Mouse (Mus musculus): Measurements from ENCODE around the gene Nell2. TPM values are rescaled to one million over a fixed set of nuclear protein-coding genes. Genes with fewer than 3 reads are reported as not detected.
A peak's percentile ranks its signal among the peaks of the same experiment; 100 is the strongest.
"Not testable (repeated sequence)": the region's sequence is repeated elsewhere in the genome, so short reads cannot be mapped to it uniquely, and the experiment has no call there.

Gene Nell2
- polyA plus RNA-seq, 1 experiment from 2014 or later: 1.8 TPM

DNA sequence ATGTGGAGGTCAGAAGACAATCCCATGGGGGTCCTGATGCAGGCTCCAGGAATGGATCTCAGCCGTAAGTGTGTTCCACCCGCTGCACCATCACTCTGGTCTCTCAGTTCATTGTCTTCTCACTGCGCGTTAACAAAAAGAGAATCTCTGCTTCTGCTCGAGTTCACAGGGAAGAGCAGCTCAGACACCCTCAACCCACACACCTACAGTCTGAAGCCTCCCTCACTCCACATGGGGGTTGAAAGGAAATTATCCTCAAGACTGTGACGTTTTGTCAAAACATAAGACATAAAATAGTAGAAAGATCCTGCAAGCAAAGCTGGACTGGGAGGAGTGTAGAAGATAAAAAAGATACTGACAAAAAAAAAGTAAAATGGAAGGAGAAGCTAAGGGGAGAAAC, 6.3 kb upstream of the Nell2 start:
- ATAC-seq (replicated peaks; ENCODE audit: low FRiP score): no peak
- Histone ChIP-seq H3K4me1 (replicated peaks; ENCODE audit: control insufficient read depth, insufficient read depth, low read length) (no peaks in the 10 kb centered on the region), H3K4me2 (no peak overlapping the region), H3K9me3 (ENCODE audit: control insufficient read depth, low read length) (no peaks in the 10 kb centered on the region), H3K27me3 (replicated peaks; ENCODE audit: control insufficient read depth, insufficient read depth, low read length) (no peaks in the 10 kb centered on the region), H3K4me3 (ENCODE audit: low read depth, low read length) (no peak overlapping the region), H3K36me3 (ENCODE audit: control insufficient read depth, insufficient read depth, low read length) (no peaks in the 10 kb centered on the region), H3K9ac (ENCODE audit: low read depth, low read length) (no peak overlapping the region), H3K27ac (ENCODE audit: low read depth, low read length) (no peak overlapping the region)
- WGBS: 69% methylated on average over 6 of the region's 6 CpGs
- DNase-seq (ENCODE audit: low spot score): no peak

DNA sequence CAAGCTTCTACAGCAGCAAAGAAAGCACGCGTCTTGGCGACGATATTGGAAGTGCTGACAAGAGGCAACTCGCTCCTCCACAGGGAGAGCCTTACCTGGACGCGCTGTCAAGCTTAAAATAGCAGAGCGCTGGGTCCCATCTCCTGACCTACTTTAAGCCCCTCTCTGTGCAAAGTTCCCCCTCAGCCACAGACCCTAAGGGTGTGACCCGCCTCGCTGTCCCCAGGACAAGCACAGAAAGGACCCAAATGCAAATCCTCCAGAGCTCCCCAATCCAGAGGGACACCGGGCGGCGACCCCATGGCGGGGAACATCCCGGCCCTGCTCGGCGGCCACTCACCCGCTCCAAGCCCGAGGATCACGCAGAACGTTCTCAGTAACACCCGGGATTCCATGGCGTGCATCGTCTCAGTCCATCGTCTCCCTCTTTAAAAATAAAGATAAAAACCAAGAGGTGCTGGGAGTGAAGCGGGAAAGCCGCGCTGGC, 855 bp downstream of the Nell2 start:
- Histone ChIP-seq H3K27me3 (replicated peaks; ENCODE audit: control insufficient read depth, insufficient read depth, low read length) (peaks cover 34% of the 10 kb centered on the region), H3K9me3 (ENCODE audit: control insufficient read depth, low read length) (no peaks in the 10 kb centered on the region), H3K9ac (ENCODE audit: low read depth, low read length) (no peak overlapping the region), H3K4me2 (peak overlapping the region; percentile 71), H3K4me1 (replicated peaks; ENCODE audit: control insufficient read depth, insufficient read depth, low read length) (no peaks in the 10 kb centered on the region; the same call in 1 of the 2 replicates), H3K4me3 (ENCODE audit: low read depth, low read length) (peak overlapping the region; percentile 51), H3K27ac (ENCODE audit: low read depth, low read length) (no peak overlapping the region), H3K36me3 (ENCODE audit: control insufficient read depth, insufficient read depth, low read length) (no peaks in the 10 kb centered on the region)
- WGBS: 2% methylated on average over 28 of the region's 28 CpGs
- ATAC-seq (replicated peaks; ENCODE audit: low FRiP score): no peak
- DNase-seq (ENCODE audit: low spot score): no peak

DNA sequence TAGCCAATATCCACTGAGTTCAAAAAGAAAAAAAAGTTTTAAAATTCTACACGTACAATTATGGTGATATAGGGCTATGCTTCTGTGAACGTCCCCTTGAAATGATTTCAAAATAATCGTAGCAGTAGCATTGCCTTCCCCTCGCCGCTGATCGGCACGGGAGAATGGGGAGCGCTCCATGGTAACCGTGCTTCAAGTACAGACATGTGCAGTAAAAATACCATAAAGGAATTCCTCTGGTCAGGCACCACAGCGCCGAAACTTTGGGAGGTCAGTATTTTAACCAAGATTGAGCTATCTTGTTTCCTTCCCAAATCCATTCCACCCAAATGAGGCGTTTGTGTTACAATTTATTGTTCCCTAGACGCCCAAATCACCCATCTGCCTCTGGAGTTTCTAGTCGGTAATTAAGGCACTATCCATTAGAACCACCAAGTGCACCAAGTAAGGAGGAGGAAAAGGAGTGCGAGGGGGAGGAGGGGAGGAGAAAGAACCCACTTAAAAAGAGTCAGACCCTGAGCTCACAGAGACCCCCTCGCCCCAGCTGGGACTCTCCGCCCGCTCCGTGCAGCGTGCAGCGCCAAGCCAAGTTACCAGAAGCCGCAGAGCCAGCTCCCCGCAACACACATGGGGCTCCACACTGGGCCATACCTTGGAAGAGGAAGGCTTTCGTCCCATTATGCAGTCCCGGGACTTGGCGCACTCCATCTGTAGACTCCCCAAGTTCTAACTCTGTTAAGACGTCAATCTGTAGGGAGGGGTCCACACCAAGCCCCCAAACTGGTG, 1.5 kb downstream of the Nell2 start:
- Histone ChIP-seq H3K9ac (ENCODE audit: low read depth, low read length) (no peak overlapping the region), H3K27me3 (replicated peaks; ENCODE audit: control insufficient read depth, insufficient read depth, low read length) (peaks cover 34% of the 10 kb centered on the region), H3K9me3 (ENCODE audit: control insufficient read depth, low read length) (no peaks in the 10 kb centered on the region), H3K27ac (ENCODE audit: low read depth, low read length) (no peak overlapping the region), H3K4me2 (no peak overlapping the region; the same call in 1 of the 2 replicates), H3K36me3 (ENCODE audit: control insufficient read depth, insufficient read depth, low read length) (no peaks in the 10 kb centered on the region), H3K4me1 (replicated peaks; ENCODE audit: control insufficient read depth, insufficient read depth, low read length) (no peaks in the 10 kb centered on the region; the same call in 1 of the 2 replicates), H3K4me3 (ENCODE audit: low read depth, low read length) (peak overlapping the region; percentile 51; the same call in 1 of the 2 replicates)
- no peak for DNase-seq (ENCODE audit: low spot score)
- 8% methylated on average over 27 of the region's 27 CpGs for WGBS
- ATAC-seq (replicated peaks; ENCODE audit: low FRiP score): no peak

DNA sequence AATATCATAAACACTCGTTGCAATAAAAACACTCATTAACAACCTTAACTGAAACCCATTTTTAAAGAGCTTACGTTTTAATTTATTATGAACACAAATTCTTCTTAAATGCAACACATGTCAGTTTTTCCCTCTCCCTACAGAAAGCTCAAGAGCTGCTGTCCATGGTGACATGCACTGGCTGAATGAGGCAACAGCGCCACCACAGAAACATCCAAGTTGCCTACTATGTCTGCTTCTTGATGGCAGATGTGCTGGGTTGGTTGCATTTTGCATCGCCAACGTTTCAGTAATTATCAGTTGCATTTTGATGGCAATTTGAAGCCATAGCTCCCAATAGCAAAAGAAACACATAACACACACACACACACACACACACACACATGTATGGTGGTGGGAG, 2.4 kb downstream of the Nell2 start:
- H3K36me3 ChIP-seq (ENCODE audit: control insufficient read depth, insufficient read depth, low read length): no peaks in the 10 kb centered on the region
- H3K27ac ChIP-seq (ENCODE audit: low read depth, low read length): no peak overlapping the region
- H3K4me1 ChIP-seq (replicated peaks; ENCODE audit: control insufficient read depth, insufficient read depth, low read length): no peaks in the 10 kb centered on the region; the same call in 1 of the 2 replicates
- 11% methylated on average over 5 of the region's 5 CpGs for WGBS
- no peak overlapping the region for H3K9ac ChIP-seq (ENCODE audit: low read depth, low read length)
- H3K9me3 ChIP-seq (ENCODE audit: control insufficient read depth, low read length): no peaks in the 10 kb centered on the region
- ATAC-seq (replicated peaks; ENCODE audit: low FRiP score): no peak
- H3K4me3 ChIP-seq (ENCODE audit: low read depth, low read length): no peak overlapping the region
- peaks cover 34% of the 10 kb centered on the region for H3K27me3 ChIP-seq (replicated peaks; ENCODE audit: control insufficient read depth, insufficient read depth, low read length)
- DNase-seq (ENCODE audit: low spot score): no peak
- H3K4me2 ChIP-seq: no peak overlapping the region

DNA sequence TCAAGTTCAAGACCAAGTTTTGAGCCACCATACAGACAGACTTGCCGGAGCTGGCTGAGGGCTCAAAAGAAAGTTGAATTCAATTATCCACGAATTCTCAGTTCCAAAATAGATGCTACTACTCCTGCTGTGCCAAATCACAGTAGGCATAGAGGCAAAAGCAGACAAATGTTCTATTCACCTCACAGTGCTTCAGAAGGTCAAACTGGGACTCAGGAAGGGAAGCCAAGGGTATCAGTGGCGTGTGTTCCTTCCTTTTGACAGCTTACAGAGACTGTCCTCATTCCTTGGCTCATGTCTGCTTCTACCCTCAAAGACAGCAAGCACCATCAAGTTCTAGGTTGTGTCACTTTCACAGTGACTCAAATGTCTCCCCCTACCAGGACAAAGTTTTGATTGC, 10.2 kb downstream of the Nell2 start:
- H3K9ac ChIP-seq (ENCODE audit: low read depth, low read length): no peak overlapping the region
- no peak overlapping the region for H3K4me2 ChIP-seq
- DNase-seq (ENCODE audit: low spot score): no peak
- no peak overlapping the region for H3K27ac ChIP-seq (ENCODE audit: low read depth, low read length)
- ATAC-seq (replicated peaks; ENCODE audit: low FRiP score): no peak
- no peak overlapping the region for H3K4me3 ChIP-seq (ENCODE audit: low read depth, low read length)
- WGBS: 65% methylated on average over 3 of the region's 3 CpGs
- H3K36me3 ChIP-seq (ENCODE audit: control insufficient read depth, insufficient read depth, low read length): no peaks in the 10 kb centered on the region
- no peaks in the 10 kb centered on the region for H3K27me3 ChIP-seq (replicated peaks; ENCODE audit: control insufficient read depth, insufficient read depth, low read length)
- no peaks in the 10 kb centered on the region for H3K9me3 ChIP-seq (ENCODE audit: control insufficient read depth, low read length)
- H3K4me1 ChIP-seq (replicated peaks; ENCODE audit: control insufficient read depth, insufficient read depth, low read length): no peaks in the 10 kb centered on the region

DNA sequence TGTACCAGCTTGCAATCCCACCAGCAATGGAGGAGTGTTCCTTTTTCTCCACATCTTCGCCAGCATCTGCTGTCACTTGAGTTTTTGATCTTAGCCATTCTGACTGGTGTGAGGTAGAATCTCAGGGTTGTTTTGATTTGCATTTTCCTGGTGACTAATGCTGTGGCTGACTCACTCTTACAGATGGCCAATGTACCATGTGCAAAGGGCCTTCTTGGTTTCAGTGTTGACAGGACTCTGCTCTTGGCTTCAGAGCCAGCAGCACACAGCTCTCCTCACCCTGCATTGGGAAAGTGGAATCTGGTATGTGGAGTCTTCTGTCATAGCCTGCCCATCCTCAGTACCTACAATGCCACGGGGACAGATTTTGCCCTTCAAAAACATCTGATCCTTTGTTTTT, 15.1 kb downstream of the Nell2 start:
- not testable (repeated sequence) for H3K9me3 ChIP-seq (ENCODE audit: control insufficient read depth, low read length); ATAC-seq (replicated peaks; ENCODE audit: low FRiP score); H3K36me3 ChIP-seq (ENCODE audit: control insufficient read depth, insufficient read depth, low read length); H3K9ac ChIP-seq (ENCODE audit: low read depth, low read length); H3K27ac ChIP-seq (ENCODE audit: low read depth, low read length); H3K4me2 ChIP-seq; H3K27me3 ChIP-seq (replicated peaks; ENCODE audit: control insufficient read depth, insufficient read depth, low read length); H3K4me3 ChIP-seq (ENCODE audit: low read depth, low read length); DNase-seq (ENCODE audit: low spot score); H3K4me1 ChIP-seq (replicated peaks; ENCODE audit: control insufficient read depth, insufficient read depth, low read length)
- 68% methylated on average over 2 of the region's 2 CpGs for WGBS

DNA sequence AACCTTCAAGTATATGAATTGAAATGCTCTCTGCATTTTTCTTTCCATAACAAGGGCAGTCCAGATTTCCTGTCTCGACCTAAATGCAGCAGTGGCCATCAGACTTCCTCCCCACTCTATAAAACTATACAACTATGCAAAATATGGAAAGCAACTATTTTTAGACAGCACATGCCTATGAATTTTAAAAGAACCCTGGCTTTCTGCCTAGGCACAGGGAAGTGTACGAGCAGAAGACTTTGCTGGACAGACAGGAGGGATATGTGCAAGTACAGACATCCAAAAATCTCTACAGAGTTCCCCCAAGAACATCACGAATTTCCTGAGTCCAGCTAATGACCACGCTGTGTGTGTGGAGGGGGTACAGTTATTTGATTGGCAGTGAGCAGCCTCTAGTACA, 32.7 kb downstream of the Nell2 start:
- no peak overlapping the region for H3K9ac ChIP-seq (ENCODE audit: low read depth, low read length)
- H3K4me1 ChIP-seq (replicated peaks; ENCODE audit: control insufficient read depth, insufficient read depth, low read length): no peaks in the 10 kb centered on the region
- no peak for DNase-seq (ENCODE audit: low spot score)
- H3K9me3 ChIP-seq (ENCODE audit: control insufficient read depth, low read length): no peaks in the 10 kb centered on the region
- H3K4me3 ChIP-seq (ENCODE audit: low read depth, low read length): no peak overlapping the region
- H3K27ac ChIP-seq (ENCODE audit: low read depth, low read length): no peak overlapping the region
- WGBS: 80% methylated on average over 4 of the region's 4 CpGs
- no peaks in the 10 kb centered on the region for H3K27me3 ChIP-seq (replicated peaks; ENCODE audit: control insufficient read depth, insufficient read depth, low read length)
- no peaks in the 10 kb centered on the region for H3K36me3 ChIP-seq (ENCODE audit: control insufficient read depth, insufficient read depth, low read length)
- no peak overlapping the region for H3K4me2 ChIP-seq
- no peak for ATAC-seq (replicated peaks; ENCODE audit: low FRiP score)

DNA sequence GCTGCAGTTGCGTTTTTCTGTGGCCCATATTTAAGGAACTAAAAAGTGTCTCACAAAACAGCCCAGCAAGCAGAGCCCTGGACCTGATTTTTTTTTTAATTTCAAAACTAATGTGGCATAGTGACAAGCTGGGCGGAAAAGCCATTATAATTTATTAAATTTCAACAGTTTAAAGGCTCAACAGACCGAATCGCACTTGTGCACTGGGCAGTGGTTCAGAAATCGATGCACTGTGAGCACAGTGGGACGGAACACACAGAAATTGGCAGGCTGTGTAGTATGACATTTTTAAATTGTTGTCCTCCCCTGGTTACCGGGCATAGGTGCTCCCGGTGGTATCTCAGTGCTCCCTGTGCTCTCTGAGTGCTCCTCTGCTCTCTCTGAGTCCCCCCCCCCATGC, 33.2 kb downstream of the Nell2 start:
- no peak for DNase-seq (ENCODE audit: low spot score)
- Histone ChIP-seq H3K4me1 (replicated peaks; ENCODE audit: control insufficient read depth, insufficient read depth, low read length) (no peaks in the 10 kb centered on the region), H3K4me3 (ENCODE audit: low read depth, low read length) (no peak overlapping the region), H3K9ac (ENCODE audit: low read depth, low read length) (no peak overlapping the region), H3K9me3 (ENCODE audit: control insufficient read depth, low read length) (no peaks in the 10 kb centered on the region), H3K27me3 (replicated peaks; ENCODE audit: control insufficient read depth, insufficient read depth, low read length) (no peaks in the 10 kb centered on the region), H3K36me3 (ENCODE audit: control insufficient read depth, insufficient read depth, low read length) (no peaks in the 10 kb centered on the region), H3K27ac (ENCODE audit: low read depth, low read length) (no peak overlapping the region), H3K4me2 (no peak overlapping the region)
- WGBS: 88% methylated on average over 8 of the region's 8 CpGs
- ATAC-seq (replicated peaks; ENCODE audit: low FRiP score): no peak

DNA sequence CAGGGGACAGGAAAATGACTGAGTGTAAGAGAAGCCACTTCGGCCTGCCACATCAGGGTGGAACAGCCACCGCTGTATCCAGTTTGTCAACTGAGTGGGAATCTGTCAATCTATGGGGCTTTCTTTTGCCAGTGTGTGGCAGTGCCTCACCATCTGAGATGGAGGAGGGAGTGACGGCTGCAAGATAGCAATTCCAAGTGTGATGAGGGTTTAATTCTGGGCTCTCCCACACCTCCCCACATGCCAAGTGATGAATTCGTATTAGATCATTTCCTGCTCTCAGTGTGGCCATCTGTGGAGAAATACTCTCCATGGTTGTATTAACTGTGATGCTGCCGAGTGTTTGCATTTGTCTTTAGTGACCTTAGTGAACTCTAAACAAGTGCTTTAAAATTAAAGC, 36.2 kb downstream of the Nell2 start:
- WGBS: 69% methylated on average over 5 of the region's 5 CpGs
- H3K36me3 ChIP-seq (ENCODE audit: control insufficient read depth, insufficient read depth, low read length): no peaks in the 10 kb centered on the region
- no peak overlapping the region for H3K9ac ChIP-seq (ENCODE audit: low read depth, low read length)
- no peak for DNase-seq (ENCODE audit: low spot score)
- no peak overlapping the region for H3K27ac ChIP-seq (ENCODE audit: low read depth, low read length)
- no peak overlapping the region for H3K4me3 ChIP-seq (ENCODE audit: low read depth, low read length)
- H3K4me2 ChIP-seq: no peak overlapping the region
- H3K4me1 ChIP-seq (replicated peaks; ENCODE audit: control insufficient read depth, insufficient read depth, low read length): no peaks in the 10 kb centered on the region
- no peaks in the 10 kb centered on the region for H3K27me3 ChIP-seq (replicated peaks; ENCODE audit: control insufficient read depth, insufficient read depth, low read length)
- no peaks in the 10 kb centered on the region for H3K9me3 ChIP-seq (ENCODE audit: control insufficient read depth, low read length)
- no peak for ATAC-seq (replicated peaks; ENCODE audit: low FRiP score)
